Mouse (Mus musculus): ENCODE results near the gene Soga1.

GRCm38 (mm10) chr2:156967388-156967787 is 111.7 kb downstream of the Soga1 start:
- no peak for TF ChIP-seq POLR2A (IDR thresholded peaks at IDR 0.05; ENCODE audit: insufficient read depth, low read length)
- no peak for TF ChIP-seq CTCF (IDR thresholded peaks at IDR 0.05; ENCODE audit: low read depth, low read length)
